Mouse (Mus musculus): ENCODE measurements at regions not wholly inside any gene's neighbourhood (a gene's known extent, or its start where the extent isn't known, plus 50 kb on each side); places are given as distances from the start of the nearest gene placed in this dataset.

DNA sequence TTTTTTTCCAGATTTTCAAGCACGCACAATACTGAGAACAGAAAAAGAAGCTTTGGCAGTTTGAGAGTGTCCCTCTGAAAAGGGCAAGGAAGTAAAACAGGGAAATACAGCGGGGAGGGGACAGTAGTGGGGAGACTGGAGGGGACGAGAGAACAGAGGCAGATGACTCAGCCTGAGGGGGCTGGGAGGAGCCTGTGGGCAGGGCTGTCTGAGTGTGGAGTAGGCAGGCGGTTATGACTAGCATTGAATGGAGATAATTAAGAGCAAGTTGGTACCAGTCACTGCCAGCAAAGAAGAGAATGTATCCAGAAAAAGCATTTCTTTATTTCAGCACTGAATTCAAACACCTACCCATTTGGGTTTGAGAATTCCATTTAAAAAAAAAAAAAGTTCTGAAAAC is 98.4 kb upstream of the Gls start:
- TF ChIP-seq ZC3H11A (IDR thresholded peaks at IDR 0.05; ENCODE audit: borderline replicate concordance, low read depth, low read length) (no peak), CHD2 (IDR thresholded peaks at IDR 0.05; ENCODE audit: low read depth, low read length) (no peak)
